Mouse (Mus musculus) olfactory bulb, adult 2 months (tissue): Measurements from ENCODE around the gene Gpr161.

ENCODE experiments used
- CTCF ChIP-seq: fragments of 200-500 bp; IDR thresholded peaks from 2 replicates; pipeline ENCODE4 v1.5.1; 2012; ENCODE audit warnings: low read depth, mild to moderate bottlenecking, low read length, moderate library complexity; ENCODE audit not compliant: insufficient read depth
- POLR2A ChIP-seq: fragments of 200-500 bp; IDR thresholded peaks from 2 replicates; pipeline ENCODE4 v1.6.1; 2012; ENCODE audit warnings: mild to moderate bottlenecking, low read depth, low read length, moderate library complexity; ENCODE audit not compliant: insufficient read depth

DNA sequence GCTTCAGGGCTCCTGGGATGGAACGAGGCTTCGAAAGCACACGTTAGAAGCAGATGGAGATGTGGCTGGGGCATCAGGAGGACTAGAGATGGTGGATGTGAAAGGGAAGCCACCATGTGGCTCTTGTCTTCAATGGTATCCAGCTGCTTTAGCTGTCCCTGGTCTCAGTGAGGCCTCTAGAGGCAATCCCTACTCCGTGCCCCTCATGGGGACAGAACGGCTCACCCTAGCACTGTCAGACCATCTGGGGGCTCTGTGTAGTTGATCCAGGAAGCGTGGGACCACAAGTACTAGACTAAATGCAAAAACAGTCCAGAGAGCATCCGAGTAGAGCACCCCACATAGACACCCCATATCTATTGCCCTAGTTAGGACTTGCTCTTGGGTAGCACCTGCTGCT, 26.3 kb downstream of the Gpr161 start:
- TF ChIP-seq POLR2A (no peak), CTCF (no peak)
